Mouse (Mus musculus): Measurements from ENCODE around the gene Akap5. TPM values are rescaled to one million over a fixed set of nuclear protein-coding genes. Genes with fewer than 3 reads are reported as not detected.

The Akap5 gene
- polyA plus RNA-seq, 1 experiment from 2014 or later: 2.8 TPM

GRCm38 (mm10) chr12:76289428-76289827 is 35.3 kb upstream of the Akap5 start:
- no peak for ATAC-seq
- Histone ChIP-seq H3K4me3 (ENCODE audit: low read length) (no peak overlapping the region), H3K27ac (ENCODE audit: low read length) (no peak overlapping the region), H3K27me3 (replicated peaks; ENCODE audit: control insufficient read depth, insufficient read depth, low read length) (no peaks in the 10 kb centered on the region), H3K36me3 (ENCODE audit: control insufficient read depth, insufficient read depth, low read length) (peaks cover 19% of the 10 kb centered on the region), H3K9me3 (ENCODE audit: control insufficient read depth, low read length) (no peaks in the 10 kb centered on the region), H3K9ac (ENCODE audit: low read depth, low read length) (no peak overlapping the region), H3K4me2 (ENCODE audit: low read depth, low read length) (no peak overlapping the region), H3K4me1 (ENCODE audit: control insufficient read depth, insufficient read depth, low read length) (no peaks in the 10 kb centered on the region)
- 96% methylated on average over 12 of the region's 12 CpGs for WGBS

GRCm38 (mm10) chr12:76290271-76290670 is 34.4 kb upstream of the Akap5 start:
- peaks cover 19% of the 10 kb centered on the region for H3K36me3 ChIP-seq (ENCODE audit: control insufficient read depth, insufficient read depth, low read length)
- no peak overlapping the region for H3K27ac ChIP-seq (ENCODE audit: low read length)
- H3K9me3 ChIP-seq (ENCODE audit: control insufficient read depth, low read length): no peaks in the 10 kb centered on the region
- ATAC-seq: no peak
- WGBS: 87% methylated on average over 2 of the region's 2 CpGs
- no peaks in the 10 kb centered on the region for H3K4me1 ChIP-seq (ENCODE audit: control insufficient read depth, insufficient read depth, low read length)
- H3K4me3 ChIP-seq (ENCODE audit: low read length): no peak overlapping the region
- no peak overlapping the region for H3K9ac ChIP-seq (ENCODE audit: low read depth, low read length)
- H3K27me3 ChIP-seq (replicated peaks; ENCODE audit: control insufficient read depth, insufficient read depth, low read length): no peaks in the 10 kb centered on the region
- H3K4me2 ChIP-seq (ENCODE audit: low read depth, low read length): no peak overlapping the region

DNA sequence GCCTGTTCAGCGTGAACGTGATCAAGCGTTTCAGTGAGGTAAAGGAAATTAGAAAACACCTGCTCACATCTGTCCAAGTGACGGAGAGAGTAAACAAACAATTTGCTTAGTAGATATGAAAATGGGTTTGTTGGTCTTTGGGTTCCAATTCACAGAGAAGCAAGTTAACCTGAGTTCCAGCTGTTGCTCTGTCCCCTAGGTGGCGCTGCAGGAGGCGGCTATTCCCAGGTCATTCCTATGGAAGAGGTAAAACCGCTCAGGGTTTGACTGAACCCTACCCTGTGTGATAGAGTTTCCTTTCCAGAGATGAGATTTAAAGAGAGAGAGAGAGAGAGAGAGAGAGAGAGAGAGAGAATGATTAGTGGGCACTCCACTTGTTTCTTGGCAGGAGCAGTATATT is 31.5 kb upstream of the Akap5 start:
- Histone ChIP-seq H3K4me1 (ENCODE audit: control insufficient read depth, insufficient read depth, low read length) (no peaks in the 10 kb centered on the region), H3K4me2 (ENCODE audit: low read depth, low read length) (no peak overlapping the region), H3K36me3 (ENCODE audit: control insufficient read depth, insufficient read depth, low read length) (peaks cover 24% of the 10 kb centered on the region), H3K27me3 (replicated peaks; ENCODE audit: control insufficient read depth, insufficient read depth, low read length) (no peaks in the 10 kb centered on the region), H3K9ac (ENCODE audit: low read depth, low read length) (no peak overlapping the region), H3K4me3 (ENCODE audit: low read length) (no peak overlapping the region), H3K27ac (ENCODE audit: low read length) (no peak overlapping the region), H3K9me3 (ENCODE audit: control insufficient read depth, low read length) (no peaks in the 10 kb centered on the region)
- ATAC-seq: no peak
- 50% methylated on average over 7 of the region's 7 CpGs for WGBS

GRCm38 (mm10) chr12:76297830-76298229 is 26.9 kb upstream of the Akap5 start:
- H3K4me3 ChIP-seq (ENCODE audit: low read length): no peak overlapping the region
- no peaks in the 10 kb centered on the region for H3K4me1 ChIP-seq (ENCODE audit: control insufficient read depth, insufficient read depth, low read length)
- no peak overlapping the region for H3K4me2 ChIP-seq (ENCODE audit: low read depth, low read length)
- peaks cover 14% of the 10 kb centered on the region for H3K36me3 ChIP-seq (ENCODE audit: control insufficient read depth, insufficient read depth, low read length)
- H3K9ac ChIP-seq (ENCODE audit: low read depth, low read length): no peak overlapping the region
- no peak overlapping the region for H3K27ac ChIP-seq (ENCODE audit: low read length)
- H3K9me3 ChIP-seq (ENCODE audit: control insufficient read depth, low read length): no peaks in the 10 kb centered on the region
- 90% methylated on average over 5 of the region's 5 CpGs for WGBS
- no peak for ATAC-seq
- H3K27me3 ChIP-seq (replicated peaks; ENCODE audit: control insufficient read depth, insufficient read depth, low read length): no peaks in the 10 kb centered on the region

DNA sequence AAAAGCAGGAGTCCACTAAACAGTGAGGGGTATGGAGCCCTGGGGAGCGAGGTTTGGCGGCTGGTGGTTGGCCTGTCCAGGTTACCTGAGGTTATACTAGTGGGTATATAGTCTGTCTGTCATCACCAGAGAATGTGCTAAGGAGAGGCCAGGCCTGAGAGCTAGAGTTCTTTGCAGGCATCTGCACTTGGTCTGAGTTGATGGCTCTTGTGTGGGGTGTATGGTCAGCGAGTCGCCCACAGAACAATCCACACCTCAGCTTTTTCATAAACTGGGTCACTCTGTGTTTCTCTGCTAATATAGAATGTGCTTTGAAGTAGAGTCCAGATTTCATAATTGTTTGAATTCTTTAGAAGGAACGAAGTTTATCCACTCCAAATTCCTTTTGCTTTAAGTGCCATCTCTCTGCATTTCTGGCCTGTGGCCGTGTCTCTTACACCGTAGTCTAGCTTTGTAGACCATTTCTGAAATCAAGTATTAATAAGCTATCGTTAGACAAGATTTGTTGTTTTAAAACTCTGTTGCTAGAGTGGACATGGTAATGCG is 25.3 kb upstream of the Akap5 start:
- 88% methylated on average over 9 of the region's 9 CpGs for WGBS
- H3K27ac ChIP-seq (ENCODE audit: low read length): no peak overlapping the region
- H3K36me3 ChIP-seq (ENCODE audit: control insufficient read depth, insufficient read depth, low read length): peaks cover 11% of the 10 kb centered on the region
- H3K4me1 ChIP-seq (ENCODE audit: control insufficient read depth, insufficient read depth, low read length): no peaks in the 10 kb centered on the region
- H3K9ac ChIP-seq (ENCODE audit: low read depth, low read length): no peak overlapping the region
- H3K4me3 ChIP-seq (ENCODE audit: low read length): no peak overlapping the region
- H3K9me3 ChIP-seq (ENCODE audit: control insufficient read depth, low read length): no peaks in the 10 kb centered on the region
- no peak overlapping the region for H3K4me2 ChIP-seq (ENCODE audit: low read depth, low read length)
- ATAC-seq: no peak
- H3K27me3 ChIP-seq (replicated peaks; ENCODE audit: control insufficient read depth, insufficient read depth, low read length): no peaks in the 10 kb centered on the region

- H3K9me3 ChIP-seq (ENCODE audit: control insufficient read depth, low read length): no peaks in the 10 kb centered on the region
- peaks cover 11% of the 10 kb centered on the region for H3K36me3 ChIP-seq (ENCODE audit: control insufficient read depth, insufficient read depth, low read length)
Observed at GRCm38 (mm10) chr12:76300367-76300766, 24.3 kb upstream of the Akap5 start.

GRCm38 (mm10) chr12:76303474-76303873 is 21.2 kb upstream of the Akap5 start:
- WGBS: 90% methylated on average over 11 of the region's 11 CpGs
- Histone ChIP-seq H3K36me3 (ENCODE audit: control insufficient read depth, insufficient read depth, low read length) (peaks cover 8% of the 10 kb centered on the region), H3K9me3 (ENCODE audit: control insufficient read depth, low read length) (no peaks in the 10 kb centered on the region), H3K27me3 (replicated peaks; ENCODE audit: control insufficient read depth, insufficient read depth, low read length) (no peaks in the 10 kb centered on the region), H3K4me1 (ENCODE audit: control insufficient read depth, insufficient read depth, low read length) (peaks cover 3% of the 10 kb centered on the region; the same call in 1 of the 2 replicates), H3K9ac (ENCODE audit: low read depth, low read length) (no peak overlapping the region), H3K4me2 (ENCODE audit: low read depth, low read length) (no peak overlapping the region), H3K27ac (ENCODE audit: low read length) (no peak overlapping the region), H3K4me3 (ENCODE audit: low read length) (no peak overlapping the region)
- ATAC-seq: no peak

More at GRCm38 (mm10) chr12:76300367-76300766, 24.3 kb upstream of the Akap5 start:
- H3K4me2 ChIP-seq (ENCODE audit: low read depth, low read length): no peak overlapping the region
- no peak overlapping the region for H3K4me3 ChIP-seq (ENCODE audit: low read length)
- no peak overlapping the region for H3K9ac ChIP-seq (ENCODE audit: low read depth, low read length)
- no peak for ATAC-seq
- H3K27ac ChIP-seq (ENCODE audit: low read length): no peak overlapping the region
- no peaks in the 10 kb centered on the region for H3K4me1 ChIP-seq (ENCODE audit: control insufficient read depth, insufficient read depth, low read length)
- 87% methylated on average over 10 of the region's 10 CpGs for WGBS
- H3K27me3 ChIP-seq (replicated peaks; ENCODE audit: control insufficient read depth, insufficient read depth, low read length): no peaks in the 10 kb centered on the region

- Histone ChIP-seq H3K36me3 (ENCODE audit: control insufficient read depth, insufficient read depth, low read length) (peaks cover 7% of the 10 kb centered on the region), H3K27me3 (replicated peaks; ENCODE audit: control insufficient read depth, insufficient read depth, low read length) (no peaks in the 10 kb centered on the region), H3K4me1 (ENCODE audit: control insufficient read depth, insufficient read depth, low read length) (peaks cover 3% of the 10 kb centered on the region; the same call in 1 of the 2 replicates), H3K27ac (ENCODE audit: low read length) (no peak overlapping the region), H3K9ac (ENCODE audit: low read depth, low read length) (no peak overlapping the region), H3K4me3 (ENCODE audit: low read length) (no peak overlapping the region), H3K9me3 (ENCODE audit: control insufficient read depth, low read length) (no peaks in the 10 kb centered on the region), H3K4me2 (ENCODE audit: low read depth, low read length) (no peak overlapping the region)
- WGBS: 69% methylated on average over 4 of the region's 4 CpGs
- ATAC-seq: no peak
Observed at GRCm38 (mm10) chr12:76304199-76304598, 20.5 kb upstream of the Akap5 start.

- H3K27me3 ChIP-seq (replicated peaks; ENCODE audit: control insufficient read depth, insufficient read depth, low read length): no peaks in the 10 kb centered on the region
- H3K36me3 ChIP-seq (ENCODE audit: control insufficient read depth, insufficient read depth, low read length): peaks cover 7% of the 10 kb centered on the region
- WGBS: 87% methylated on average over 8 of the region's 8 CpGs
- no peaks in the 10 kb centered on the region for H3K9me3 ChIP-seq (ENCODE audit: control insufficient read depth, low read length)
- peaks cover 6% of the 10 kb centered on the region for H3K4me1 ChIP-seq (ENCODE audit: control insufficient read depth, insufficient read depth, low read length)
- no peak overlapping the region for H3K4me2 ChIP-seq (ENCODE audit: low read depth, low read length)
- ATAC-seq: no peak
- H3K9ac ChIP-seq (ENCODE audit: low read depth, low read length): no peak overlapping the region
- H3K4me3 ChIP-seq (ENCODE audit: low read length): no peak overlapping the region
- H3K27ac ChIP-seq (ENCODE audit: low read length): no peak overlapping the region
Observed at GRCm38 (mm10) chr12:76305107-76305506, 19.6 kb upstream of the Akap5 start.
